Mouse (Mus musculus): ENCODE measurements around the gene Dchs1.
A peak's percentile ranks its signal among the peaks of the same experiment; 100 is the strongest.

The Dchs1 gene

GRCm38 (mm10) chr7:105787285-105788140 lies at the start of gene Dchs1:
Dchs1 (minus strand) TSS chr7:105787654.
- no peak for DNase-seq (ENCODE audit: low read depth, low spot score)

GRCm38 (mm10) chr7:105824281-105824680 lies 36.8 kb upstream of the Dchs1 start:
- no peak for DNase-seq (ENCODE audit: low read depth, low spot score)

GRCm38 (mm10) chr7:105818483-105818882 lies 31.0 kb upstream of the Dchs1 start:
- DNase-seq (ENCODE audit: low read depth, low spot score): no peak

GRCm38 (mm10) chr7:105816736-105817135 lies 29.3 kb upstream of the Dchs1 start:
- no peak for DNase-seq (ENCODE audit: low read depth, low spot score)

GRCm38 (mm10) chr7:105813326-105813725 lies 25.9 kb upstream of the Dchs1 start:
- DNase-seq (ENCODE audit: low read depth, low spot score): no peak

GRCm38 (mm10) chr7:105812566-105812965 lies 25.1 kb upstream of the Dchs1 start:
- no peak for DNase-seq (ENCODE audit: low read depth, low spot score)

GRCm38 (mm10) chr7:105811516-105811915 lies 24.1 kb upstream of the Dchs1 start:
- no peak for DNase-seq (ENCODE audit: low read depth, low spot score)

GRCm38 (mm10) chr7:105810877-105811489 lies 23.5 kb upstream of the Dchs1 start, which contains the start of gene Mrpl17:
Mrpl17 (minus strand) TSS chr7:105811099.
- DNase-seq (ENCODE audit: low read depth, low spot score): peak; percentile 97

GRCm38 (mm10) chr7:105810280-105810876 lies 22.9 kb upstream of the Dchs1 start:
- DNase-seq (ENCODE audit: low read depth, low spot score): no peak

- no peak for DNase-seq (ENCODE audit: low read depth, low spot score)
Measured at GRCm38 (mm10) chr7:105809836-105810235, 22.4 kb upstream of the Dchs1 start.

- no peak for DNase-seq (ENCODE audit: low read depth, low spot score)
Measured at GRCm38 (mm10) chr7:105808385-105808784, 20.9 kb upstream of the Dchs1 start.

- DNase-seq (ENCODE audit: low read depth, low spot score): no peak
Measured at GRCm38 (mm10) chr7:105806716-105807115, 19.3 kb upstream of the Dchs1 start.

GRCm38 (mm10) chr7:105806125-105806524 lies 18.7 kb upstream of the Dchs1 start:
- DNase-seq (ENCODE audit: low read depth, low spot score): no peak

- no peak for DNase-seq (ENCODE audit: low read depth, low spot score)
Measured at GRCm38 (mm10) chr7:105803428-105803827, 16.0 kb upstream of the Dchs1 start.

GRCm38 (mm10) chr7:105802771-105803170 lies 15.3 kb upstream of the Dchs1 start:
- DNase-seq (ENCODE audit: low read depth, low spot score): no peak

- DNase-seq (ENCODE audit: low read depth, low spot score): no peak
Measured at GRCm38 (mm10) chr7:105802312-105802711, 14.9 kb upstream of the Dchs1 start.

- no peak for DNase-seq (ENCODE audit: low read depth, low spot score)
Measured at GRCm38 (mm10) chr7:105796972-105797371, 9.5 kb upstream of the Dchs1 start.

GRCm38 (mm10) chr7:105795759-105796366 lies 8.4 kb upstream of the Dchs1 start:
- DNase-seq (ENCODE audit: low read depth, low spot score): no peak

GRCm38 (mm10) chr7:105793701-105794100 lies 6.2 kb upstream of the Dchs1 start:
- no peak for DNase-seq (ENCODE audit: low read depth, low spot score)

- DNase-seq (ENCODE audit: low read depth, low spot score): no peak
Measured at GRCm38 (mm10) chr7:105791147-105791546, 3.7 kb upstream of the Dchs1 start.

GRCm38 (mm10) chr7:105786506-105787284 lies 759 bp downstream of the Dchs1 start:
- DNase-seq (ENCODE audit: low read depth, low spot score): no peak

Data from WW6 (cell line).